Mouse (Mus musculus): ENCODE measurements around the gene B830017H08Rik. TPM values are rescaled to one million over a fixed set of nuclear protein-coding genes. Genes with fewer than 3 reads are reported as not detected.
A peak's percentile ranks its signal among the peaks of the same experiment; 100 is the strongest.

Gene B830017H08Rik
- polyA plus RNA-seq, 1 experiment: 6.2 TPM

- Histone ChIP-seq H3K4me3 (ENCODE audit: insufficient read depth, low read depth, low read length) (no peak overlapping the region), H3K27ac (ENCODE audit: insufficient read depth, low read depth, low read length) (no peak overlapping the region), H3K4me1 (ENCODE audit: control insufficient read depth, insufficient read depth, low read length) (peaks cover 8% of the 10 kb centered on the region), H3K36me3 (ENCODE audit: control insufficient read depth, insufficient read depth, low read length) (no peaks in the 10 kb centered on the region), H3K27me3 (replicated peaks; ENCODE audit: control insufficient read depth, insufficient read depth, low read length) (no peaks in the 10 kb centered on the region)
- TF ChIP-seq CTCF (conservative IDR thresholded peaks at IDR 0.05; ENCODE audit: insufficient read depth, insufficient read length, low read depth, low read length) (no peak), POLR2A (IDR thresholded peaks at IDR 0.05; ENCODE audit: low read depth, low read length) (no peak)
- 33% methylated on average over 6 of the region's 6 CpGs for WGBS
- DNase-seq: peak; percentile 74
Observed at GRCm38 (mm10) chr16:17865770-17866169, 32.8 kb downstream of the B830017H08Rik start.

- H3K27me3 ChIP-seq (replicated peaks; ENCODE audit: control insufficient read depth, insufficient read depth, low read length): no peaks in the 10 kb centered on the region
- DNase-seq: no peak
- H3K4me1 ChIP-seq (ENCODE audit: control insufficient read depth, insufficient read depth, low read length): peaks cover 6% of the 10 kb centered on the region; the same call in 1 of the 2 replicates
- WGBS: 78% methylated on average over 5 of the region's 5 CpGs
- H3K36me3 ChIP-seq (ENCODE audit: control insufficient read depth, insufficient read depth, low read length): no peaks in the 10 kb centered on the region
- TF ChIP-seq POLR2A (IDR thresholded peaks at IDR 0.05; ENCODE audit: low read depth, low read length): no peak
- no peak for TF ChIP-seq CTCF (conservative IDR thresholded peaks at IDR 0.05; ENCODE audit: insufficient read depth, insufficient read length, low read depth, low read length)
- H3K27ac ChIP-seq (ENCODE audit: insufficient read depth, low read depth, low read length): no peak overlapping the region
- no peak overlapping the region for H3K4me3 ChIP-seq (ENCODE audit: insufficient read depth, low read depth, low read length)
Observed at GRCm38 (mm10) chr16:17871248-17871647, 38.3 kb downstream of the B830017H08Rik start.

GRCm38 (mm10) chr16:17872995-17873394 lies 40.1 kb downstream of the B830017H08Rik start:
- H3K4me3 ChIP-seq (ENCODE audit: insufficient read depth, low read depth, low read length): no peak overlapping the region
- no peak overlapping the region for H3K27ac ChIP-seq (ENCODE audit: insufficient read depth, low read depth, low read length)
- WGBS: 72% methylated on average over 4 of the region's 4 CpGs
- H3K36me3 ChIP-seq (ENCODE audit: control insufficient read depth, insufficient read depth, low read length): no peaks in the 10 kb centered on the region
- H3K4me1 ChIP-seq (ENCODE audit: control insufficient read depth, insufficient read depth, low read length): peaks cover 6% of the 10 kb centered on the region; the same call in 1 of the 2 replicates
- no peaks in the 10 kb centered on the region for H3K27me3 ChIP-seq (replicated peaks; ENCODE audit: control insufficient read depth, insufficient read depth, low read length)
- TF ChIP-seq POLR2A (IDR thresholded peaks at IDR 0.05; ENCODE audit: low read depth, low read length) (no peak), CTCF (conservative IDR thresholded peaks at IDR 0.05; ENCODE audit: insufficient read depth, insufficient read length, low read depth, low read length) (no peak)
- DNase-seq: no peak

GRCm38 (mm10) chr16:17875174-17875573 lies 42.3 kb downstream of the B830017H08Rik start:
- H3K27ac ChIP-seq (ENCODE audit: insufficient read depth, low read depth, low read length): no peak overlapping the region
- DNase-seq: peak; percentile 28
- H3K4me1 ChIP-seq (ENCODE audit: control insufficient read depth, insufficient read depth, low read length): peaks cover 6% of the 10 kb centered on the region; the same call in 1 of the 2 replicates
- TF ChIP-seq POLR2A (IDR thresholded peaks at IDR 0.05; ENCODE audit: low read depth, low read length) (no peak), CTCF (conservative IDR thresholded peaks at IDR 0.05; ENCODE audit: insufficient read depth, insufficient read length, low read depth, low read length) (no peak)
- H3K36me3 ChIP-seq (ENCODE audit: control insufficient read depth, insufficient read depth, low read length): no peaks in the 10 kb centered on the region
- H3K4me3 ChIP-seq (ENCODE audit: insufficient read depth, low read depth, low read length): no peak overlapping the region
- WGBS: 63% methylated on average over 4 of the region's 4 CpGs
- H3K27me3 ChIP-seq (replicated peaks; ENCODE audit: control insufficient read depth, insufficient read depth, low read length): no peaks in the 10 kb centered on the region

- DNase-seq: no peak
- no peak for TF ChIP-seq CTCF (conservative IDR thresholded peaks at IDR 0.05; ENCODE audit: insufficient read depth, insufficient read length, low read depth, low read length)
- TF ChIP-seq POLR2A (IDR thresholded peaks at IDR 0.05; ENCODE audit: low read depth, low read length): no peak
- WGBS: 98% methylated on average over 1 of the region's 1 CpGs
- Histone ChIP-seq H3K36me3 (ENCODE audit: control insufficient read depth, insufficient read depth, low read length) (no peaks in the 10 kb centered on the region), H3K4me1 (ENCODE audit: control insufficient read depth, insufficient read depth, low read length) (peaks cover 6% of the 10 kb centered on the region; the same call in 1 of the 2 replicates), H3K4me3 (ENCODE audit: insufficient read depth, low read depth, low read length) (no peak overlapping the region), H3K27me3 (replicated peaks; ENCODE audit: control insufficient read depth, insufficient read depth, low read length) (no peaks in the 10 kb centered on the region), H3K27ac (ENCODE audit: insufficient read depth, low read depth, low read length) (no peak overlapping the region)
Observed at GRCm38 (mm10) chr16:17876096-17876495, 43.2 kb downstream of the B830017H08Rik start.

DNA sequence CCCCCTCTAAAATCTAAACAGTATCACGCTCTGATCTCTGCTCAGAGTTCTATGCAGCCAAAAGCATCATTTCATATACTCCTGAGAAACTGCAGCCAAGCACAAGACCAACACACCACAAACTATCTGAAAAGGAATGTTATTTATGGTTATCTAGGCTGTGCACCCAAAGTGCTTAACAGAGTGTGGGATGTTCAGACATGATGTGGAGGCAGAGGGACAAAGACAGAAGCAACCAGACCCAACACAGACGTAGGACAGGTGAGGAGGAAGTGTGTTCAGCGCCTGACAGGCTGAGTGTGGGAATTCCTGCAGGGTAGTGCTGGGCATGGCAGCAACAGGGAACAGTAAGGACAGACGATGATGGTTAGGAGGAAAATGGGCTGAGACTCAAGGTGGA lies 46.6 kb downstream of the B830017H08Rik start:
- Histone ChIP-seq H3K27me3 (replicated peaks; ENCODE audit: control insufficient read depth, insufficient read depth, low read length) (no peaks in the 10 kb centered on the region), H3K4me1 (ENCODE audit: control insufficient read depth, insufficient read depth, low read length) (peaks cover 11% of the 10 kb centered on the region; the same call in 1 of the 2 replicates), H3K36me3 (ENCODE audit: control insufficient read depth, insufficient read depth, low read length) (no peaks in the 10 kb centered on the region), H3K4me3 (ENCODE audit: insufficient read depth, low read depth, low read length) (no peak overlapping the region), H3K27ac (ENCODE audit: insufficient read depth, low read depth, low read length) (no peak overlapping the region)
- DNase-seq: no peak
- WGBS: 83% methylated on average over 4 of the region's 4 CpGs
- TF ChIP-seq POLR2A (IDR thresholded peaks at IDR 0.05; ENCODE audit: low read depth, low read length) (no peak), CTCF (conservative IDR thresholded peaks at IDR 0.05; ENCODE audit: insufficient read depth, insufficient read length, low read depth, low read length) (no peak)

GRCm38 (mm10) chr16:17882196-17882595 lies 49.3 kb downstream of the B830017H08Rik start:
- H3K36me3 ChIP-seq (ENCODE audit: control insufficient read depth, insufficient read depth, low read length): no peaks in the 10 kb centered on the region; the same call in 1 of the 2 replicates
- TF ChIP-seq POLR2A (IDR thresholded peaks at IDR 0.05; ENCODE audit: low read depth, low read length) (no peak), CTCF (conservative IDR thresholded peaks at IDR 0.05; ENCODE audit: insufficient read depth, insufficient read length, low read depth, low read length) (no peak)
- DNase-seq: peak; percentile 17
- peaks cover 11% of the 10 kb centered on the region for H3K4me1 ChIP-seq (ENCODE audit: control insufficient read depth, insufficient read depth, low read length)
- no peak overlapping the region for H3K27ac ChIP-seq (ENCODE audit: insufficient read depth, low read depth, low read length)
- H3K4me3 ChIP-seq (ENCODE audit: insufficient read depth, low read depth, low read length): no peak overlapping the region
- H3K27me3 ChIP-seq (replicated peaks; ENCODE audit: control insufficient read depth, insufficient read depth, low read length): no peaks in the 10 kb centered on the region

All from kidney, adult 2 months (tissue).